Mouse (Mus musculus) embryo, embryonic 10 days (tissue): ENCODE results near the gene Nod2.

Experiments
- DNase-seq: peaks from one replicate; pipeline ENCODE4 v3.0.0-alpha.2; 2015; ENCODE audit warnings: low spot score

Gene Nod2

DNA sequence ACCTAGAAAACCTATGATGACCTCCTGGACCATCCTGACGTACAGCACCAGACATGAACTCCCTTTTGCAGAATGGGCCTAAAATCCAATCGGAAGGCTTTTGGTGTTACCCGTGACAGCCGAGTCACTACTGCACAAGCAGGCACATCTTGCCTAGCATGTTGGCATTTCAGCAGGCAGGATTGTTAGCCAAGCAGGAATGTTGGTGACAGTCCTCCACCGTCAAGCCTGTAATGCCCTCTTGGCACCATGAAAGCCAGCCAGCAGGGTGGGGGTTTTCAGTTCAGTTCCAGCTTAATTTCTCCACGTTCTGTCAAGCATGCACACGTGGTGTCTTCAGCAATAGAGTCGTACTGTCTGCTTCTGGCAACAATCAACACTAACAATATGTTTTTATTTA is 30.0 kb downstream of the Nod2 start:
- no peak for DNase-seq

DNA sequence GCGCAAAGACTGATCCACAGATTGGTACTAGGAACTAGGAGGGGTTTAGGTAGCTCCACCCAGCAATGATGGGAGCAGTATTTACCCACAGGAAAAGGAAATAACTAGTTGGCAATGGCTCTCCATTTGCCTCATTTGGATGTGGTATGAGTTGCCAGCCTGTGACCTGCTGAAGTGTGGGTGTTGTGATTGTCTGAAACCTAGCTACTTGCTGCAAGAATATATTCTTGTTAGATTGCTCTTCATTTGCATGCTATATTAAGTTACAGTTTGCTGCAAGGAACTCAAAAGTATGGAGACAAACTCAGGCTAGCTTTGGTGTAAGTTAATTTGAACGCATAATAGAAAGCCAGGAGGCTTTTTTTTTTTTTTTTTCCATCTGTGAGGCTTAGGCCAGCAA is 33.5 kb downstream of the Nod2 start:
- DNase-seq: no peak

DNA sequence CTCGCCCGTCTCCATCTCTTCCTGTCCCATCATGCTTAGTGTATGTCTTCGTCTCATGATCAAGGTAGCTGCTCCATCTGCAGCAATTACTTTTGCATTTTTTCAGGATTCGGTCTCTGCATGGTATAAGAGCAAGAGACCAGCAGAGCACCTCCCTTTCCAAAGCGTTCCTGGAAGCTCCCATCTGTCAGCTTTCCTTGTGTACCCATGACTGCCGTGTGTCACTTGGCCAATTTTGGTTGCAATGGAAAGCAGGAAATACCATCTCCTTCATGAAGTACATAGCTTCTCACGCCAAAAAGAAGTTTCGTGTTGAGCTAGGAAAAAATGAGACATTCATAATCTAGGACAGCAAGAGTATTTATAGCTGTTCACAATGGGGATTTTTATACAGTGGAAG is 33.9 kb downstream of the Nod2 start:
- no peak for DNase-seq

DNA sequence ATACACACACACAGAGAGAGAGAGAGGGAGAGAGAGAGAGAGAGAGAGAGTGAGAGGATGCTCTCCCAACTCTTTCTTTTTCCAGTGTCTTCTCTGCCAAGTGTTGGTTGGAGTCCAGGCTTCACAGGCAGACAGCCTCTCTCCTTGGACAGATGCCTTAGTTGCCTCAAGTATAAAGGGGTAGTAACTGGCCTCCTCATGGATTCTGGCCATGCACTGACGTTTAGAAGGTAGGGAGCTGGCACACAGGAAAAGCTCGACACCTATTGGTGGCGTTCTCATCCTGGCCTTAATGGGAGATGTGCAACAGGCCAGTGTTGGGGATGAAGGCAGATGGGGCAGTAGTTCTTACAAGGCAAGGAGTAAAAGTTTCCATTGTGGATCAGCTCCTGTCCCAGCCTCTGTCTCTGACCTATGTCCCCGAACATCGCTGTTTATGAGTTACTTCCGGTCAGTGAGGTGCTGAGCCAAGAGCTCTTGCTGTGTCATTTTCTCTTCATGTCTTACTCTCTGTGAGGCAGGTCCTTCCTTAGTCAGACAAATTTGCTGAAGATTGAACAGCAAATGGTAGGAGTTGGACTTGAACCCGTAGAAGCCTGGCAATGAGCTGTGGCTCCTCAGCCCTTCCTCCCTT is 36.7 kb downstream of the Nod2 start:
- DNase-seq: no peak

DNA sequence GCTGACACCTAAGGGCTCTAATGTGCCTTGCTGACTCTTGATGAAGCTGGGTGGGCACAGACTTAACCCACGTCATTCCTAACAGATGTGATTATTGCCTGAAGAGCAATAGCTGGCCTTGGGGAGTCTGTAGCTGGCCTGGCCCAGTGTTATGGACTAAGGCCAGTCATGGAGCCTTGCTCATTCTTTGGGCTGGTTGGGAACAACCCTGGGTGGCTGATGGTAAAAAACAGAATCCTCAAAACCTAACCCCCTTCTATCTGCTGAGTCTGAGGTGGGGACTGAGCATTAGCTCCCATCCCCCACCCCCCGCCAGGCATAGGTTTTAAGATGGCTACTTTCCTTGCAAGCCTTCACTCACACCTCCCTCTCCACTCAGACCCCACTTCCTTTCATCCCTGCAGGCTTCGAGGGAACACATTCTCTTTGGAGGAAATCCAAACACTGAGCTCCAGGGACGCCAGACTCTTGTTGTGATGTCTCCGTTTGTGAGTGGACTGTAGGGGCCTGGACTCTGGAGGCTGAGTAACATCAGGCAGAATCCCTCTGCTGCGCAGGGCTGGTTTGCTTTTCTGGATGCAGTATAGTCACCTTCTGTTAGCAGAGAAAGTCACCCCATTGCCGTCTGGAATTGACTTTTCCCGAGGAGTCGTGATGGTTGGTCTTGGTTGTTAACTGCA is 39.3 kb downstream of the Nod2 start:
- DNase-seq: no peak

DNA sequence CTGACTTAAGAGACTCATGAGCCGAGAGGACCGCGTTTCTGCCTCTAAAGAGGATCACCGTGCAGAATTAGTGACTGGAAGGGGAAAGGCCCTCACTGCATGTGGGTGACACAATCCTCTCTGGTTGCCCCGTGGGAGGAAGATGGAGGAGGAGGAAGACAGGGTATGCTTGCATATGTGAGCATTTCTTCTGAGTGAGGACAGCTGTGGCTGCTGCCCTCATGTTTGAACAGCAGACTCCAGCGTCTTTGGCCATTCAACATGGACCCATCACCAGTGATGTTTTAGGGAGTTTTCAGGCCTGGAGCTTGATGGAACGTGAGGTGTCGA is 39.8 kb downstream of the Nod2 start:
- DNase-seq: no peak

DNA sequence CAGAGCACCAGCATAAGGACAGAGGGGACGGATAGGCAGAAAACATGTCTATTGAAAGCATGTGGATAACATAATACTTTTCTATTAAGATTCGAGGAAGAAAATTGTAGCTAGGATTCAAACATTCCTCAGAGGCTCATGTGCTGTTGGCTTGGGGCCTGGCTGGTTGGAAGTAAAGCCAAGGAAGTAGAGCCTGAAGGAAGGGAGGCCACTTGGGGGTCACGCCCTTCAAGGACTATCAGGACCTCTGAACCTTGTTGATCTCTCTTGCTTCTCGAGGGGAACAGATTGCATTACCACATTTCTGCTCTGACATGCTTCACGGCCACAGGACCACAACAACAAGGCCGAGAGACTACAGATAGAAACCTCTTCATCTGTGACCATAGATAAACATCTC is 42.0 kb downstream of the Nod2 start:
- no peak for DNase-seq

DNA sequence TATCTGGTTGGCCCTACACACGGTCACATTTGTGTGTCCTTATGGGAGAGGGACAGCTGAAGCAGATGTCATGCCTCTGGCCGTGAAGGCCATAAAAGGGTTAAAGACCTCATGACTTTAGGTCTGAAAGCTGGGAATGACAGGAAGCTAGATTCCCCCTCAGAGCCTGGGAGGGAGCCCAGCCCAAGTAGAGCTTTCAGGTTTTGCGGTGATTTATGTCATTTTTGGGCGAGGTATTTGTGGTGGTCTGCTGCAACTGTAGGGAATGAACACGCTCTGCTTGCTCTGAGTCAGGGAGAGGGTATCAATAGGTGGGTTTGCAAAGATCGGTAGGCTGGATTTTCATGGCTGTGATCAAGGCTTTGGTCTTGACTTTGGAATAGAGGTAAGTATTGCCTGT is 42.8 kb downstream of the Nod2 start:
- DNase-seq: no peak

DNA sequence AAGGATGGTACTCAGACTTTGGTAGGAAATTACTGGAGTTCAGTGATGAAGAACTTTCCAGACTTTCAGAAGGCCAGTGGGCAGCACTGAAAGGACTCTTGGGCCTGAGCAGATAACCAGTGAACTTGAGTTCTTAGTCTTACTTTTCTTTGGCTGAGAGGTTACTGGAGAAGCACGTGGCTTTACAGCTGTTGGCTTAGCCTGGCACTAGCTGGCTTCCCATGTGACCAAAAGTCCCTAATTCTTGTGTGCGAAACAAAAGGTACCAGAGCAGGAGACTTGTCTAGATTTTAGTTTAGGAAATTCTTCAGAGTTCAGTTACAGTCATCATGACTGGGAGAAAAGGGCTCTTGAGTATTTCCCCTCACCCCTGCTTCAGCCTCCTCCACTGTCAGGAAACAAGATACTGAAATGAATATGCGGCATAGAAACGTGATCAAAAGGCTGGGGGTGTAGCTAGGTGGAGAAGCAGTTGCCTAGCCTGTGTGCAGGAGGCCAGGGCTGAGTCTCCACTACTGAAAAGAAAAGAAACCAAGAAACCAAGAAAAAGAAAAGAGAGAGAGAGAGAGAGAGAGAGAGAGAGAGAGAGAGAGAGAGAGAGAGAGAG is 44.3 kb downstream of the Nod2 start:
- no peak for DNase-seq

DNA sequence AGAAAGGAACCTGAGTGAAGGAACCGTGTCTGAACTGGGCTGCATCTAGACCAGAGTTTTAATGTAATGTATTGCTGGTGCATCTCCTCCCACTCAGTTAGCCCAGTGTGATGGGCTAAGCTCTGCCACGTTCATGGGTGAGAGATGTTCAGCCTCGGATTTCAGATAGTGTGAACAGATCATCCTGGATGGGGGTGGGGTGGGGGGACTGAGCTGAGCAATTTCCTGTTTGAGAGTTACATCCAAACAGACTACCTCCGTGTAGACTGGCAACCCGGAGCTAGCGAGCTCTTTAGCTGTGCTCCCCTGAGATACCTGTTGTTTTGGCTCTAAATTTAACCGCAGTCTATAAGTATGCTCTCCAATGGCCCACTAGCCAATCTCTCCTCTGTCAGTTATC is 44.8 kb downstream of the Nod2 start:
- no peak for DNase-seq

DNA sequence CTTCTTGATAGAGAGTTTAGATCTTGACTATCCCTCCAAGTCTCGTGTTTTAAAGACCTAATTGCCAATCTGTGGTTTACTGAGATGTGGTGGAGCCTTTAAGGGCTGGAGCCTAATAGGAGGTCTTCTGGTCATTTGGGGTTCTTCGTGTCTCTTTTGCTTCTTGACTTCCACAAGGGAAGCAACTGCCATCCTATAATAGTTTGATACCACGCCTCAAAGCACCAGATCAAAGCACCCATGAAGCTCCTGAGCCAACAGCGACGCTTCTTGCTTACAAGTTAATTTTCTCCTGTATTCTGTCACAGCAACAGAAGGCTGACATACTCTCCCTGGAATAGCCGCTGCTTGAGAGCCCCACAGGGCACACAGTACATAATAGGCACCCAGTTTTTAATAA is 45.8 kb downstream of the Nod2 start:
- no peak for DNase-seq

DNA sequence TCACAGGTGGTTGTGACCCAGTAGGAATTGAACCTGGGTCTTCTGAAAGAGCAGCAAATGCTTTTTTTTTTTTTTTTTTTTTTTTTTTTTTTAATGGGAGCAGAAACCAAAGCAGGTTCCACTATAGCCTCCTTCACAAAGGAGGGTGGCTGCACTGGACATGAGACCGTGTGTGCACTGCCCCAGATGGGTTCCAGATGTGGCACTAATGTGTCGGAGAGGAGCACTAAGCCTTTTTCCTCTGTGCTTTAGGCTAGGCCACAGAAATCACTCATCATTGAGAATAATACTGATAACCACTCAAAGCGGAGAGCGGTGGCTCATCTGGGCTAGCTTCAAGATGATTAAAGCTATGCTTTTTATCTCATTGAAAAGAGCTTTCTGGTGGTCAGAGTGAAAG is 46.3 kb downstream of the Nod2 start:
- peak; percentile 34 for DNase-seq

DNA sequence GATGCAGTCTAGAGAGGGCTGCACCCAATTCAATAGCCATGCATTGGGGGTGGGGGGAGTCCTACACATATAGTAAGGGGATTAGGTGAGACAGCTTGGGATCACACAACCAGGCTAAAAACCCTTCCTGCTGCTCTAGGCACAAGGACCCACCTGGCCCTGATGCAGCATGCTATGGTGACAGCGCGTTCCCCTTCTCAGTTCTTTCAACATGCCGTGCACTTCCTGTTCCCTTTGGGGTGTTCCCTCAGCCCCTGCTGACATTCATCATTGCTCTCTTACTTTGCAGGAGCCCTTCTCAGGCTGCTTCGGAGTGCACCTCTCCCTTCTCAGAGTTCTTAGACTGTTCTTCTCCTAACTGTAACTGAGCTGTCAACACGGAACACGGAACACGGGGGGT is 47.2 kb downstream of the Nod2 start:
- no peak for DNase-seq

DNA sequence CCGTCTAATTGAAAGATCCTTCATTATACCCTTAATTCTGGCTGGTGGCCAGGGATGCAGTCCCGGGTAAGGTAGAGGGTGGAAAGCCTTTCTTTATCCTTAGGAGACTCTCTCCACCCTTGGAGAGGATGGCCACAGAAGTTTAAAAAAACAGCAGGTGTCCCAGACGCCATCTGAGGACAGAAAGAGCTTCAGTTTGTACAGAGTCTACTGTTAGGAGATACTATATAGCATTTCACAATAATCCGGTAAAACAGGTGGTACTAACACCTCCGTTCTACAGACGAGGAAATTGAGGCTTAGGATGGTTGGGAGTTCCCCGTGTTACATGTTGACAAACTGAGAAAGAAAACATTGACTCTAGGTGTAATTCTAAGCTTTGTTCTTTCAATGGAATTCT is 49.1 kb downstream of the Nod2 start:
- no peak for DNase-seq

DNA sequence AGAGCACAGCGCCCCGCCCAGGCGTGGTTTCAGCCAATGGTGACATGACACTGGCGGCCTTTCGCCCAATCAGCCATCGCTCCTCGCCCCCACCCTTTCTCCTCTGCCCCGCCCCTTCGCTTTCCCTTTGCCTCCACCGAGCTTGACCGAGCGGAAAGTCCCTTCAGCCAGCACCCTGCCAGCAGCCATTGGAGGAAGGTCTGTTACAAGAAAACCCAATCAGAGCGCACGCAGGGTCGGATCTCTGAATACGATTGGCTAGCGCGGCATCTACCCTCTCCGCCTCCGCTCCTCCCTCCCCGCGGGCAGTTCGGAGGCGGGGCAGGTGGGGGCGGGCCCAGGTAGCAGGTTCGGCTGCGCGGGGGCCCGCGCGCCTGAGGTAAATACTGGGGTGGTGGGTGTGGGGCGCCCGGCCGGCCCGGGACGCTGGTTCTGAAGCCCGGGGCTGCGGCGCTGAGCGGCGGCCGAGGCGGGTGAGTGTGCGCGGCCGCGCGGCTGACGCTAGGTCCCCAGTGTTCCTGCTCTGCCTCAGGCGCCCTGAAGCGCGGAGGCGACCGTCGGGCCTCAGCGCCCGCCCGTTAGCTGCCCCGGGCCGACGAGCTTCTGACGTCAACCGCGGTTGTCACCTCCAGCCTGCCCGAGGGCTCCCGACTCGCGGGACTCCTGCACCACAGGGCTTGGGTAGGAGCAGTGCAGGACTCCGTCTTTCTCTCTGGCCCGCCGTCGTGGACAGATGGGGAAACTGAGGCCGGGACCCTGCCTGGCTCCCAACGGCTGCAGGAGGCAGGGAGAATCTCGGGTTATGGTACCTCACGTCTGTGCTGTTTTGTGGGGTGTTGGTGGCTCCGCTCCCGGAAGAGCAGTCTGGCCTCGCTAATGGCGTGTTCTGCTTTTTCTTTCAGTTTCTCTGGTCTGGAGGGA is 49.9 kb downstream of the Nod2 start, which contains the start of gene Cyld:
Gene Cyld (plus strand): TSS at position 308 of the 921 bp plus-strand sequence.
- peak; percentile 98 for DNase-seq

DNA sequence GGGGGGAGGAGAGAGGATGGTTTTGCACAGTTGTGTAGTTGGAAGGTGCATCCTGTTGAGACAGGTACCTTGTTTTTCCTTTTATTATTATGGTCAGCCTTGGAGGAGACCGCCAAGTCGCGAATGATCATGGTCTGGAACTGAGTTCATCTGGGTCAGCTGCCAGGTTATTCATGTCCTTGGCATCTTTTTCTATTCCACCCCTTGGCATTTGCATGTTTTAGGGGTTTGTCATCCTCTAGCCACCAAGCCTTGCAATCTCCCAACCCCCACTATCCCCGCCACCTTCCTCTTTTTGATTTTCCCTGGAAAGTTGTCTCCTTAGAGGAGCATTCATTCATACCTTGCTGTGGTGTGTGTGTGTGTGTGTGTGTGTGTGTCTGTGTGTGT is 50.5 kb downstream of the Nod2 start:
- no peak for DNase-seq

DNA sequence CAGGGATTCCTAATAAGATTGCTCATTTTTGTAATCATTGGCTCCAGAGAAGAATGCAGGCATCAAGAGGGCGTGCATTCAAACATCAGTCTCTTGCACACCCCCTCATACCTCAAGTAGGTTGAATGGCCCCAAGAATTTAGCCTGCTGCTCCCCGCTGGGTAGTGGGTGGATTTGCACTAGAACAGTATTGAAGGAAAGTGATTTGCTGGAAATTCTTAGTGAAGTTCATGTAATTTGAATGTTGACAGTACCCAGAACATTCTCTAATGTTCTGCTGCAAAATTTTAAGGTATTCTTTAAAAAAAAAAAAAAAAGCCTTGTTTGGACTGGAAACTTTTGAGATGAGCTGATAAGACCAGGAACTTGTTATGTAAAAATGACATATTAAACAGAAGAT is 50.9 kb downstream of the Nod2 start:
- no peak for DNase-seq

DNA sequence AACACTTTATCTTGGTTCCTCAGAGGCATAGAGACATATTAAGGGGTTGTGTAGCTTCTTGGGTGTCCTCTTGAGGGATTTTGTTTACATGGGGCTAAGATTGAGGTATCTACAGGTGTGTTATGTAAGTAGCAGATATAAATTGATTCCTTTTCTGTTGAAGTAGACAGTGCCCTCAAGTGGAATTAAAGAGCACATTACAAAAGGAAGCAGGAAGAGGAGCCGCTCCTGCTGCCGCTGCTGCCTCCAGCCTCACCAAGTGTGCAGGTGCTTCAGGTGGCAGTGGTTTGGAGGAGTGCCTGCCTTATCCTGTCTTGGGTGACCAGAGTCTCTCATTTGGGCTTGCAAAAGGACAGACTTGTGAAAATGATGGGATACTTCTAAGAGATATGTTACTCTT is 54.5 kb downstream of the Nod2 start:
- no peak for DNase-seq

DNA sequence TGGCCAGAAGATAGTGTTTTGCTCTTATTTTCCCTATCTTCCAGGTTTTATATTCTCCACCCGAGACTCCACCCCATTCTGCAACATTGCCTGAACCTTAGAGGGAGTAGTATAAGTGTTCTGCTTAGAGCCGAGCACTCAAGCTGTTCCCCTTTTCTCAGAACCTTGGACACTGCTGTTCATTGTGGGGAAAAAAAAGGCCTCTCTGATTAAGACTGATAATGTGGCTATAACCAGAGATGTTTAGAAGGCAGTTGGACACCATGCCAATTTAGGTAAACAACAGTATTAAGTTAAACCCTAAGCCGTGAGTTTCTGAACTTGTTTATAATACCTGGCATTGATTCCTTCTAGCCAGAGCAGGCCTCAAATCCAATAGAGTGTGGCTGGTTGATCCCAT is 55.7 kb downstream of the Nod2 start:
- no peak for DNase-seq

DNA sequence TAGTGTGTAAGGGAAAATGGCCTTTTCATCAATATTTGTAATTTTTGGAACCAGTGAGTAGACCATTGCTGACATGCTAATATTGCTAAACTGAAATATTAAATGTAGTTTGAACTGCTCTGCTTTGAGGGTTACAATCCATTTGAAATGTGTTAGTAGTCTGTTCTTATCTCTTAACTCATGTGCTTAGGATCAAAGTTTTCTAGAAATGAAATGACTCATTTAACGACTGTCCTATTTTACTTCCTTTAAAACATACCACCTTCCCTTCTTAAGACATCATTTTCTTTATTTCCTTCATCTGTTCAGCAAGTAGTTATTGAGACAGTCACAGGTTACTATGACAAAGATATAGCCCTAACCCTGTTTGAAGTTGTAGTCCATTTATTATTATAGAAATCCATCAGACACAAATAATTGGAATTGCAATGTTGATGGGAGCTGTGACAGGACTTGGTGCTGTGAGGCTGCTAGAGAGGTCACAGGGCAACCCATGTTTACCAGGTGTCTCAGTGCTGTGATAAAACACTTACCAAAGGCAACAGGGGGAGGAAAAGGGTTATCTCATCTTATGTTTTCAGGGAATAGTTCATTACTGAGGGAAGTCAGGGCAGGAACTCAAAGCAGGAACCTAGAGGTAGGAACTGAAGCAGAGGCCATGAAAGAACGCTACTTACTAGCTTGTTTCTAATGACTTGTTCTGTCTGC is 76.3 kb downstream of the Nod2 start:
- DNase-seq: no peak
